Mouse (Mus musculus) adrenal gland, postnatal 10 days (tissue): ENCODE data around the gene Ccr7. TPM values are rescaled to one million over a fixed set of nuclear protein-coding genes. Genes with fewer than 3 reads are reported as not detected.

ENCODE experiments used
- DNase-seq: peaks from one replicate; pipeline ENCODE4 v3.0.0; 2021; ENCODE audit warnings: mixed read lengths
- total RNA-seq, 2 experiments: library from RNA; stranded (reverse); gene quantifications; 2 replicates each; pipeline ENCODE4 v1.2.3; 2021

Gene Ccr7
- total RNA-seq, 2 experiments from 2014 or later, result 3.6 to 3.7 TPM

- DNase-seq, result no peak
Measured at GRCm38 (mm10) chr11:99153767-99154753, 817 bp downstream of the Ccr7 start.

DNA sequence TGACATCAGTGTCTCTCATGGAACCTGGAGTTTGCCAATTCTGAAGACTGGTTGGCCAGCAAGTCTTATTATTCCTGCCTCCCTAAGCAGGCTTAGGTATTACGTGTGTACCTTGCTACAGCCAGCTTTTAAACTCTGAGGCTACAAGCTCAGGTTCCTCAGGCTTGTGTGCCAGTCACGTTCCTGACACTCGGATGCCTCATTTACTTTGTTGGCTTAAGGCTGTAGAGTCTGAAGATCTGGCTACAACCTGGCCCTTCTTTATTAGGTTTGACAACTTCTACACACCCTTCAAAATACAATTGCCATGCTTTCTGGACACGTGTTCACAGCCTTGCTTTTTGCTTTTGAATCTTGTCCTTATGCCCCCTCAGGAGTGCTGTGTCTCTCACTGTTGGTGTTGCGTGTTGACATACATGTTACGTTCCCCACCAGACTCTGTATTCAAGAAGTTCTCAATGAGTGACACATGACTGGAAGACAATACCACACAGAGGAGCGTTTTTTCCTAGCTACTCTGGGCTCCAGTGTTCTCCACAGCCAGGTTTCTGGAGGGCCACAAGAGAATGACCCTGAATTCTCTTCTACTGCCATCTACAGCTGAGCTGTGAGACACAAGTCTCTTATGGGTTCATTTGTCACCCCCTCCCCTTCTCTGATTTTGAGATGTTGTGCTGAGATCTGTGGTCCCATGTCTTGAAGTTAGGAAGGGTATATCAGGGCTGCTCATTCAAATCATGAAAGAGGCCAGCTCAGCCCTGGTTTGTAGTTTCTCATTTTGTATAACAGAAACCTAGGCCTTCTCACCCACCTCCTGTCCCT is 2.3 kb downstream of the Ccr7 start:
- DNase-seq, result no peak

- DNase-seq, result no peak
Measured at GRCm38 (mm10) chr11:99151333-99151930, 3.4 kb downstream of the Ccr7 start.

- no peak for DNase-seq
Measured at GRCm38 (mm10) chr11:99150889-99151288, 4.0 kb downstream of the Ccr7 start.

DNA sequence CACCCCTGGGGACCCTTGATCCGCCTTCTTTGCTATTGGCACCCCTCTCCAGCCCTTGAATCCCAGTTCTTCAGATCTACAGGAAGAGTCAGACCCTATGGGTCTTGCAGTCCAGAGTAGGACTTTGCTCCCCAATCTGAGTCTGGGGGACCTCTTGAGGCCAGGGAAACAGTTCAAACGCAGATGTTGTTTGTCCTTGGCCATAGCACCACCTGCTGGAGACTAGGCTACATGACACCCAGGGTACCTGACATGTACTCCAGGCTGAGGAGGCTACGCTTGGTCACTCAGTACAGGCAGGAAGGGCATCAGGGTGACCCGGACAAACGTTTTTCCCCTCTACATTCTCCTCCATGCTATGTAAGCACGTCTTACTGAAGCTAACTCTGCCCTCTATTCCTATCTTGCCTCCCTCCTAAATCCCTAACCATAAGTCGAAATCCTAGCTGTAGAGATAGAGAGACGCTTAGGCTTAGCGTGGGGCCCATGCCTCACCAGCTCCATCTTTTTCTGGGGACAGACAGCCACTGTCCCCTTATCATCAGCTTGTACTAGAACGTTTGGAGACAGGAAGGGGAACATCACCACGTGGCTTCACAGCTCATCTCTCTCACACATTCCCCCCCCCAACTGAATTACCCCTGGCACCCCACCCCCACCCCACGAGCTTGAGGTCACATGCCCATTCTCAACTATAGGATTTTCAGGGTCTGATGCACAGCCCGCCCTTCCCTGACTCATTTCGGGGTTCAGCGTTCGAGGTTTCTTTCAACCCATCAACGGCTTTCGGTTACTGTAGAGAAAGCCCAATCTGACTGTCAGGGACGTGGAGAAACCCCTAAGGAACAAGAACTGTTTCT is 4.7 kb downstream of the Ccr7 start:
- peak; percentile 87 for DNase-seq

DNA sequence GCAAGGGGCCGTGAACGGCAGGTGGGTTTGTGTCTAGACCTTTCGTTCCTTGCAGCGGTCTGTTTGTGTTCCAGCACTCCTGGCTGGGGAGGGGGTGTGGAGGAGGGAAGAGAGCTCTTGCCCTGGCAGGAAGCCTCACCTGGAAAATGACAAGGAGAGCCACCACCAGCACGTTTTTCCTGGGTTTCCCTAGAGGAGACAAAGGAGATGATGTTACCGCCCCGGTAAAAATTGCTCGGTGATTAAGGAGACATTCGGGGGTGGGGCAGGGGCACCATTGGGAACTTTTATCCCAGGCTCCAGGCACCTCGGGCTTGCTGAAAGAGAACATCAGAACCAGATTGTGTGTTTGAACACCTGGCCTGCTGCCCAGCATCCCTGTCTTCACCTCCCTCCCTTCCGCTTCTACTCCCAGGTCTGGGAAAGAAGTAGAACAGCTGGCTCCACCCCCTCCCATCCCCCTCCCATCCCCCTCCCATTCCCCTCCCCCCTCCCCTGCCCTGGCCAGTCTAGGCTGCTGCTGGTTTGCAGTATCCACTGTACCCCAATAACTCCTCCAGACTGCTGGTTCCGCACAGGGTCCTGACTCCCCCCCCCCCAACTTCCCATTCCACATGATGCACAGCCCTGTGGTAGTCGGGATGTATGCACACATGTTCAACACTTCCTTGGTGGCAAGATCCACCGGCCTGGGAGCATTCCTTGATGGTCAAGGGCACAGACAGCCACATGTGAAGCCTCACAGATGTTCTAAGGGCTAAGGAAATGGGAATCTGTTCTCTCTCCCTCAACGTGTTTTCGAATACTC is 5.8 kb downstream of the Ccr7 start:
- no peak for DNase-seq

DNA sequence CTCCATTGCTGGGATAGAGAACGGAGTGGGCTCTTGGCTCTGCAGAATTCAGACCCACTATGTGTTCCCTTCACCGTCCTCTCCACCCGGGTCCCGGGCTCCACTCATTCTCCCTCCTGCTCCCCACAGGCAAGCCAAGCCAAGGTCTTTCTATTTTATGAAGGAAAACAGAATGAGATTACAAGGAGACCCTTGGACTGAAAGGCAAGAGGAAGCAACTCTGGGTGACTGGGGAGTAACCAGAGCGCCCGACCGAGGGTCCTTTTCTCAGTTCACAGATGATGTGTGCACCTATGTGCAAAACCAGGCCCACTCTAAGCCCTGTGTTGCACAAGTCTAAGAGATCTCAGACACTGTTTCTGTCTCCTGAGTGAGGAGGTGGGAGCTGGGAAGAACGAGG is 6.5 kb downstream of the Ccr7 start:
- no peak for DNase-seq

- no peak for DNase-seq
Measured at GRCm38 (mm10) chr11:99147920-99148289, 7.0 kb downstream of the Ccr7 start.

DNA sequence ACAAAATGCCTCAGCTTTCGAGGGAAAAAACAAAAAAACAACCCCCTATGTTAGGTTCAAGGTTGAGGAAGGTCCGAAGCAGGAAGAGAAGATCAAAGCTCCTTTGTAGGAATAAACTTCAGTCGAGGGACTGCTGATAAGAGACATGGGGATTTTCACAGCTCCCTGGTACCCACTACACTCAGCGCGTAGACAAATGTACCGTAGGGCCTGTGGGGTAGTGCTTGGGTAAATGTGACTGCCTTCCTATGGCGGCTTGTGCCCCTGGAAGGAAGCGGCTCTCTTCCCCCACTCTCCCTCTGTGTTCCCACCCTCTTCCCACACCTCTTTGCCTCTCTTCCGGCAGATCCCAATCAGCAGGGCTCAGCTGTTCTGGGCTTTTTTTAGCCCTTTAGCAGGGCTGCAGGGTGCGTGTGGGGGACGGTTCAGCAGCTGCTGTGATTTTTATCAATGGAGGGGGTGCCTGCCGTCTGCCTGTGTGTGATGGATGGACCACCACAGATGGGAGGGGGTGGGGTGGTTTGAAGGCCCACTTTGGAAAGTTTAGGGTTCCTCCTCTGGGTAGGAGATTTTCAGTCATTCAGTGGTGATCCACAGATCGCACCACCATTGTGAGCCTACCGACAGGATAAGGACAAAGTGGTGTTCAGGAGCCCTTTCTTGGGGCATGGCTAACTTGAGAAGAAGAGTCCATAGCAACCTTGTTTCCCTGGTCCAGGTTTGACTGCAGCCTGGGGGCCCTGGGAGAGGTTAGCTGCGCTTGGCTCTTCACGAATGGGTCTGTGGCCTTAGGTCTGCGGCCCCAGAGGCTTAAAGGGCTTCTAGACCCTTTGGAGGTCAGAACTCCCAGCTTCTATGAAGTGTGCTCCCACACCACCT is 7.6 kb downstream of the Ccr7 start:
- no peak for DNase-seq

DNA sequence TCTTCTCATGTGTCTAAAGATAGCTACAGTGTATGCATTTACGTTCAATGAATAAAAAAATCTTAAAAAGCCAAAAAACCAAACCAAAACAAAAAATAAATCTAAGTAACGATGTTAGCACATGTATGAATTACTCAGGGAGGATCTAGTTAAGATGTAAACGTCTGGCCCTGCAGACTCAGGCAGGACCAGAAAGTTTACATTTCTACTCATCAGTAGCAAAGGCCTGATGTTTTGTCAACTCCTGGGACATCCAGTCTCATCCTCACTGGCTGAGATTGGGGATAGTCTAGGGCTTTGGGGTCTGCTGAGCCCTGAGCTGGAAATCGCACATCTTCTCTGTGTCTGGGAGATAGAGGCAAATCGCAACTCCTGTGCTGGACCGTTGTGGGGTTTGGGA is 8.3 kb downstream of the Ccr7 start:
- no peak for DNase-seq

DNA sequence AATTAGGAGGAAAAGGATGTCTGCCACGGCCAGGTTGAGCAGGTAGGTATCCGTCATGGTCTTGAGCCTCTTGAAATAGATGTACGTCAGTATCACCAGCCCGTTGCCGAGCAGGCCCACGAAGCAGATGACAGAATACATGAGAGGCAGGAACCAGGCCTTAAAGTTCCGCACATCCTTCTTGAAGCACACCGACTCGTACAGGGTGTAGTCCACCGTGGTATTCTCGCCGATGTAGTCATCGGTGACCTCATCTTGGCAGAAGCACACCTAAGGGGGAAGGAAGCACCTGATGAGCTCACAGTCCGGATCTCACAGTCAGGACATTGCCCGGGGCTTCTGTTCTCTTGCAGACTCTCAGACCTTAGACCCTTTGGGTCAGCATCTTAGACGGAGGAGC is 9.1 kb downstream of the Ccr7 start:
- DNase-seq, result no peak

- no peak for DNase-seq
Measured at GRCm38 (mm10) chr11:99144940-99145339, 9.9 kb downstream of the Ccr7 start.

GRCm38 (mm10) chr11:99144456-99144855 is 10.4 kb downstream of the Ccr7 start:
- DNase-seq, result peak; percentile 11

- peak; percentile 6 for DNase-seq
Measured at GRCm38 (mm10) chr11:99143123-99144082, 11.5 kb downstream of the Ccr7 start.

- DNase-seq, result peak; percentile 5
Measured at GRCm38 (mm10) chr11:99142493-99143095, 12.3 kb downstream of the Ccr7 start.

DNA sequence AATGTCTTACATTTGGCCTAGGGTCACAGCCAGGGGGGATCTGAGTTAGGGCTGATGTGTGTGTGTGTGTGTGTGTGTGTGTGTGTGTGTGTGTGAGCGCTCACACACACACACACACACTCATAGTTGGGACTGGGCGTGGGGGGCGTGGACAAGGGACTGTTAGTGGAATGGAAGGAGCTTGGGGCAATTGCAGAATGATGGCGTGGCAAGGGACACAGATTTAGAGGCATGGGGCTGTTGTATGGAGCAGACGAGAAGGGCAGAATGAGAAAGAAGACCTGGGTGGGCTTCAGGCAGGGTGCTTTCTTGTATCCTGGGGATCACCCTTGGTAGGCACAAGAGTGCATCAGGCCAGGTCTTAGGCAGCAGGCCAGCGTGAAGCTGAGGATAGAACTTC is 12.8 kb downstream of the Ccr7 start:
- DNase-seq, result no peak

DNA sequence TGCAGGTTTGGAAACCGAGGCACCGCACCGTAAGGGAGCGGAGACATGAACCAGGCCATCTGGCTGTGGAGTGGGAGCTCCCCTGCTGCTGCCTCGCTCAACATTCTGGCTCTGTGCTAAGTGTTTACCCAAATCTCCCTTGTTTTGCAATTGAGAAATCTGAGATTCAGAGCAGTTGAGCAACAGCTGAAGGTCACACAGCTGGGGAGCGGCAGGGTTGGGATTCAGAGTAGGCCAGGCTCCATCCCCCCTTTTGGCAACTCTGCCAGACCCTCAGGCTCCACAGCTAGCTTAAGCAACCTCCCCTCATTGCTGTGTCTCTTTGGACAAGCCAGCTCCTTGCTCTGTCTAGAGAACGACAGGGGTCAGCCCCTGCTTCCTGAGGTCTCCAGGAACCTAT is 13.3 kb downstream of the Ccr7 start:
- DNase-seq, result peak; percentile 79

DNA sequence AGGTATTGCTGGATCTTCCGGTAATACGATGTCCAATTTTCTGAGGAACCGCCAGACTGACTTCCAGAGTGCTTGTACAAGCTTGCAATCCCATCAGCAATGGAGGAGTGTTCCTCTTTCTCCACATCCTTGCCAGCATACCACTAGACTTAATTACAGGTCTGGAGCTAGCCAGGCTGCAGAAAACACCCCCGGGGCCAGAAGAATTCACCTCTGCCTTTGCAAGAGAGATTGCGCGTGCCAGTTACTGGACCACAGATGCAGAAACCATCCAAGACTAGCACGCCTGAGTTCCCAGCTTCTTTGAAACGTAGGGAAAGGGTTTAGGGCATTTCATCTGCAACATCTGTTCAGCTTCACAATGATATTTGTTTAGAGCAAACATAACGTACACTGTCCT is 15.9 kb downstream of the Ccr7 start:
- no peak for DNase-seq
